Mouse (Mus musculus) cerebellum, adult (tissue): Measurements from ENCODE around the gene Fam72a.

Experiments
- ATAC-seq: cut with Nextera tagmentation; 2 replicates; pipeline ENCODE4 v1.9.2; 2017; ENCODE audit warnings: mild to moderate bottlenecking, moderate library complexity, mixed read lengths; ENCODE audit not compliant: insufficient number of reproducible peaks, low FRiP score, low TSS enrichment

The Fam72a gene

GRCm38 (mm10) chr1:131573721-131574120 is 46.0 kb downstream of the Fam72a start:
- no peak for ATAC-seq

- ATAC-seq: peak; percentile 76
Observed at GRCm38 (mm10) chr1:131578943-131579680, 51.4 kb downstream of the Fam72a start.

GRCm38 (mm10) chr1:131580389-131580788 is 52.7 kb downstream of the Fam72a start:
- no peak for ATAC-seq

GRCm38 (mm10) chr1:131583598-131583997 is 55.9 kb downstream of the Fam72a start:
- no peak for ATAC-seq

GRCm38 (mm10) chr1:131586836-131587235 is 59.1 kb downstream of the Fam72a start:
- no peak for ATAC-seq
